Mouse (Mus musculus) heart, adult 2 months (tissue): Measurements from ENCODE around the gene Wnt1. TPM values are rescaled to one million over a fixed set of nuclear protein-coding genes. Genes with fewer than 3 reads are reported as not detected.
"Not testable (repeated sequence)": the region's sequence is repeated elsewhere in the genome, so short reads cannot be mapped to it uniquely, and the experiment has no call there.

ENCODE experiments used
- DNase-seq, 2 experiments: peaks; one replicate each; pipeline ENCODE4 v3.0.0; 2021
- H3K27ac ChIP-seq: fragments of 200-600 bp; 2 replicates; pipeline ENCODE4 v1.8.1; 2022
- H3K27me3 ChIP-seq: fragments of 200-500 bp; 2 replicates; pipeline ENCODE4 v1.6.1; 2012; ENCODE audit warnings: mild to moderate bottlenecking, low read length, inconsistent platforms, mixed read lengths; ENCODE audit not compliant: control insufficient read depth, insufficient read depth
- H3K36me3 ChIP-seq: fragments of 200-500 bp; 2 replicates; pipeline ENCODE4 v1.6.1; 2012; ENCODE audit warnings: low read length, inconsistent platforms; ENCODE audit not compliant: control insufficient read depth, insufficient read depth
- H3K4me1 ChIP-seq: fragments of 200-500 bp; 2 replicates; pipeline ENCODE4 v1.6.1; 2011; ENCODE audit warnings: low read length; ENCODE audit not compliant: control insufficient read depth, insufficient read depth
- H3K4me3 ChIP-seq: fragments of 200-600 bp; 2 replicates; pipeline ENCODE4 v1.8.1; 2022
- H3K79me2 ChIP-seq: fragments of 200-500 bp; replicated peaks from 2 replicates; pipeline ENCODE4 v1.6.1; 2012; ENCODE audit warnings: mild to moderate bottlenecking, inconsistent platforms, low read length, moderate library complexity, mixed read lengths; ENCODE audit not compliant: control insufficient read depth, insufficient read depth
- H3K9ac ChIP-seq: fragments of 200-500 bp; 2 replicates; pipeline ENCODE4 v1.6.1; 2012; ENCODE audit warnings: low read depth, mild to moderate bottlenecking, control low read depth, inconsistent platforms, low read length, mixed read lengths
- CTCF ChIP-seq: fragments of 200-600 bp; IDR thresholded peaks from 2 replicates; pipeline ENCODE4 v1.8.1; 2022; ENCODE audit warnings: antibody characterized with exemption, mild to moderate bottlenecking, moderate library complexity
- EP300 ChIP-seq: fragments of 200-500 bp; IDR thresholded peaks from 2 replicates; pipeline ENCODE4 v1.6.1; 2011; ENCODE audit warnings: low read depth, low read length, control low read depth; ENCODE audit not compliant: insufficient read depth
- POLR2A ChIP-seq: fragments of 200-500 bp; IDR thresholded peaks from 2 replicates; pipeline ENCODE4 v1.6.1; 2011; ENCODE audit warnings: mild to moderate bottlenecking, low read depth, low read length, control low read depth; ENCODE audit not compliant: insufficient read depth
- WGBS: fragments of 180-500 bp; shearing (Covaris S2); methylation state at CpG from one replicate; pipeline ENCODE4 v1.1.7; 2018; 5-methylcytosine and 5-hydroxymethylcytosine counted together
- intact Hi-C: fragments of 180-260 bp; cut with DNase I; formaldehyde crosslinking; loops from one replicate; pipeline ENCODE4 v1.15.1; 2025
- long read RNA-seq: library from polyadenylated mRNA; stranded (forward); transcript quantifications from one replicate; pipeline ENCODE4 v2.0.0, GENCODE M21; 2021
- polyA plus RNA-seq: library from polyadenylated mRNA; depleted of rRNA; stranded (reverse); fragments of >200 nt; gene quantifications from 2 replicates; pipeline ENCODE4 v1.2.3, GENCODE M21; 2012; rRNA removed
- total RNA-seq, 2 experiments: library from RNA; stranded (reverse); gene quantifications; 2 replicates each; pipeline ENCODE4 v1.2.3; 2021

Gene Wnt1
- total RNA-seq: not detected
- polyA plus RNA-seq: not detected in 2 replicates
- long read RNA-seq: 0 reads

DNA sequence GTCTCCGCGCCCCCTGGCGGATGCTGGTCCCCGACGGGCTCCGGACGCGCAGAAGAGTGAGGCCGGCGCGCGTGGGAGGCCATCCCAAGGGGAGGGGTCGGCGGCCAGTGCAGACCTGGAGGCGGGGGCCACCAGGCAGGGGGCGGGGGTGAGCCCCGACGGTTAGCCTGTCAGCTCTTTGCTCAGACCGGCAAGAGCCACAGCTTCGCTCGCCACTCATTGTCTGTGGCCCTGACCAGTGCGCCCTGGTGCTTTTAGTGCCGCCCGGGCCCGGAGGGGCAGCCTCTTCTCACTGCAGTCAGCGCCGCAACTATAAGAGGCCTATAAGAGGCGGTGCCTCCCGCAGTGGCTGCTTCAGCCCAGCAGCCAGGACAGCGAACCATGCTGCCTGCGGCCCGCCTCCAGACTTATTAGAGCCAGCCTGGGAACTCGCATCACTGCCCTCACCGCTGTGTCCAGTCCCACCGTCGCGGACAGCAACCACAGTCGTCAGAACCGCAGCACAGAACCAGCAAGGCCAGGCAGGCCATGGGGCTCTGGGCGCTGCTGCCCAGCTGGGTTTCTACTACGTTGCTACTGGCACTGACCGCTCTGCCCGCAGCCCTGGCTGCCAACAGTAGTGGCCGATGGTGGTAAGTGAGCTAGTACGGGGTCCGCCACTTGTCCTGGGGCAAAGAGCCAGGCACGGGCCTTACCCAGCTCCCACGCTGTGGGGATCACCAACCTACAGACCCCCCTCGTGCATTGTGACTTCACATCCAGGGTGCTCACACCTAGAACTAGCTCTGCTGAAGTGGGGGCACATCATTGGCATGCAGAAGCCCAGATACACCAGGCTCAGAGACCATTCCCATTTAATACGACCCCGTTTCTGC lies at the start of gene Wnt1:
Wnt1 (plus strand) TSS at position 197 of the 875 bp plus-strand sequence.
- Histone ChIP-seq H3K36me3 (no peaks in the 10 kb centered on the region), H3K9ac (no peak within 1 kb of the TSS), H3K79me2 (no peaks in the 10 kb centered on the region), H3K4me1 (peaks cover 8% of the 10 kb centered on the region), H3K27me3 (peaks cover 35% of the 10 kb centered on the region), H3K4me3 (no peak within 1 kb of the TSS), H3K27ac (no peak within 1 kb of the TSS)
- intact Hi-C loops: no loop called here
- WGBS: 6% methylated on average over 49 of the region's 51 CpGs
- TF ChIP-seq EP300 (no peak), POLR2A (no peak), CTCF (peak; percentile 79)
- DNase-seq: peak in 1 of 2 experiments; percentile 73

DNA sequence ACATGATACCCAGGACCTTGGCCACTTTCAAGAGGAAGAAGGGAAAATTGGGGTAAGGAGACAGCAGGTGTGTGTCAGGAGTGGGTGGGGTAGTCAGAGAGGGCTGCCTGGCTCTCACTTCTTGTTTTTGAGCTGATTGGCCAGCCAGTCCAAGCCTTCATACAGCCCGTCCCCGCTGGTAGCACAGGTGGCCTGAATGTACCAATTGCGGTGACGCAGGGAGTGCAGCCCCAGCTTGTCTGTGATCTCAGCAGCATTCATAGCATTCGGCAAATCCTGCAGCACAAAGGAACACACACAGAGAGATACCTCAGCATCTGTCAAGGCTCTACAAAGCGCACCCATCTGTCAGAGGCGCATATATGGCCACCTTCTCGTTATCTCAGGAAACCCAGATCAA lies 49.4 kb upstream of the Wnt1 start:
- Histone ChIP-seq H3K4me3 (no peak overlapping the region), H3K4me1 (no peaks in the 10 kb centered on the region; the same call in 1 of the 2 replicates), H3K27ac (no peak overlapping the region), H3K9ac (no peak overlapping the region), H3K36me3 (no peaks in the 10 kb centered on the region), H3K27me3 (no peaks in the 10 kb centered on the region), H3K79me2 (no peaks in the 10 kb centered on the region)
- intact Hi-C loops: no loop called here
- no peak for DNase-seq
- TF ChIP-seq CTCF: no peak
- TF ChIP-seq EP300: no peak
- TF ChIP-seq POLR2A: no peak
- 95% methylated on average over 8 of the region's 8 CpGs for WGBS

DNA sequence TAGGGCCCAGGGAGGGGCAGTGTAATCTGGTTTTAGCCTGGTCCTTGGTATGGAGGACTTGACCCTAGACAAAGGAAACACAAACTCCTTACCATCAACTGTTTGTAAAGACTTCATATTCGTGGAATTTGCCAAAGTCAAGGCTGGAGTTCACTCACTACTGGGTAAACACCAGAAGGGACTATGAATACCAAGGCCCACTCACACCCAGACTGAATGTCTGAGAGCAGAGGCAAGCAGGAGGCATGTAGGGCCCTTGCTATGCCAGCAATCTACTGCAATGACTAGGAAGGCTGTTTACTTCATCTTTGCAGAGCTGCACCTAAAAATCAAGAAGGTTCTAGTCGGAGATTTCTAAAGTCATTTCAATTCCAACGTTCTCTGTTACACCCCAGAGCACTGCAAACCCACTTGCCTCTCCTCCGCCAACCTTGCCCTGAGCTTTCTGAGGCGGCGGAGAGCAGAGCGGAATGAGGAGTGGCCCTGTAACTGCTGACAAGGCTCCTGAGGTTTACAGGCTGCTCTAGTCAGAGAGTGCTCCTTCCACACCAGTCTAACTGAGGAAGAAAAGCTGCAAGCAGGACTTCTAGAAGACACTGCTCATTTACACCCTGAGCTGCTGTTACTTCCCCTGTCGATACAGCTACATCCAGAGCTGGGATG lies 46.8 kb upstream of the Wnt1 start:
- intact Hi-C loops: no loop called here
- no peak for DNase-seq
- H3K27ac ChIP-seq: no peak overlapping the region
- peaks cover 3% of the 10 kb centered on the region; the same call in 1 of the 2 replicates for H3K4me1 ChIP-seq
- H3K27me3 ChIP-seq: no peaks in the 10 kb centered on the region
- H3K36me3 ChIP-seq: no peaks in the 10 kb centered on the region
- WGBS: 88% methylated on average over 8 of the region's 8 CpGs
- no peak for TF ChIP-seq CTCF
- TF ChIP-seq POLR2A: no peak
- no peak for TF ChIP-seq EP300
- H3K4me3 ChIP-seq: no peak overlapping the region
- H3K9ac ChIP-seq: no peak overlapping the region
- no peaks in the 10 kb centered on the region for H3K79me2 ChIP-seq

DNA sequence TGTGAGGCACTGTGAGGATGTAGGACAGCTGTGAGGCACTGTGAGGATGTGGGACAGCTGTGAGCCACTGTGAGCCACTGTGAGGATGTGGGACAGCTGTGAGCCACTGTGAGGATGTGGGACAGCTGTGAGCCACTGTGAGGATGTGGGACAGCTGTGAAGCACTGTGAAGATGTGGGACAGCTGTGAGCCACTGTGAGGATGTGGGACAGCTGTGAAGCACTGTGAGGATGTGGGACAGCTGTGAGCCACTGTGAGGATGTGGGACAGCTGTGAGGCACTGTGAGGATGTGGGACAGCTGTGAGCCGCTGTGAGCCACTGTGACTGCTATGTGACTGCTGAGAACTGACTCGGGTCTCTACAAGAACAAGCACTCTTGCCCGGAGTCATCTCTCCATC lies 45.8 kb upstream of the Wnt1 start:
- H3K4me3 ChIP-seq, H3K36me3 ChIP-seq, H3K79me2 ChIP-seq, H3K27me3 ChIP-seq, H3K4me1 ChIP-seq, intact Hi-C loops, H3K27ac ChIP-seq, H3K9ac ChIP-seq: not testable (repeated sequence)
- TF ChIP-seq EP300: 0 out of 2 replicates have a peak, but pooled peaks have one; percentile 34
- peak in 1 of 2 experiments; percentile 14 for DNase-seq
- WGBS: 76% methylated on average over 3 of the region's 3 CpGs

DNA sequence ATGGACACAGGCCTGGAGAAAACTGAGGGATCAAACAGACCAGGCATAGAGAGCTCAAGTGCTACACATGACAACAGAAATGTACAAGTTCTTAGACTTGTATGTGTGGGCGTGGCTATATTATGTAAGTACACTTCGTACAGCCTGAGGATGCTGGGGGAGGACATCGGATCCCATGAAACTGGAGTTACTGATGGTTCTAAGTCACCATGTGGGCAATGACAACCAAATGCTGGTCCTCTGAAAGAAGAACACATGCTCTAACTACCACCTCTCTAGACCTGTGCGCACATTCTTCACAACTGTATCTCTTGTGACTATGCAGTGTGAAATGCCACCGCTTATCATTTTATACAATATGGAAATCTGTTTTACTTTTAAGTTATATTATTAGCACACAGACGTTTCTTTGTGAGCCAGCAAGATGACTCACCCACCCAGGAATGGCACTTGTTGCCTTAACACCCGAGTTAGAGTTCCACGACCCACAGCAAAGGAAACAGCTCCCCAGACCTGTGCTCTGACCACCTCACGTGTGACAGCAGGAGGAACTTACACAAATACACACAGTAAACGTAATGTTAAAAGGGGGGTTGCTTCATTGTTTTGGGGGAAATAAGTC lies 43.2 kb upstream of the Wnt1 start:
- no peak overlapping the region for H3K9ac ChIP-seq
- no peak overlapping the region for H3K4me3 ChIP-seq

DNA sequence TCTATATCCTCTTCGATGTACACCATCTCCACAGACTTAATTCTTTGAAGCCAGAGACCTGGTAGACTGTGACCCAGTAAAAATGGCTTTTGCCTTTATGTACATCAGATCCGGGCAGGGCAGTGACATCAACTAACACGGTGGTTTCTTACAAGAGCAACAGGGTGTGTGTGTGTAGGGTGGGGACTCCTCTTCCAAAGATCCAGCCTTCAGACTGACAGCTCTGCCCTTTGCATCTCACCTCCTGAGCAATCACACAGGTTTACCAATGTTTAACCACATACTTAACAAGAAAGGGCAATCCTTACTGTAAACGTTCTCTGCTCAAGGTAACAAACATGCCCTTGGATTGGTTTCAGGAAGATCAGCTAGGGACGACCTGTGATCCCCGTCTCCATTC lies 42.4 kb upstream of the Wnt1 start:
- peaks cover 2% of the 10 kb centered on the region; the same call in 1 of the 2 replicates for H3K79me2 ChIP-seq
- intact Hi-C loops: no loop called here
- 90% methylated on average over 6 of the region's 6 CpGs for WGBS
- DNase-seq: no peak
- H3K4me3 ChIP-seq: no peak overlapping the region
- no peak overlapping the region for H3K27ac ChIP-seq
- peaks cover 3% of the 10 kb centered on the region; the same call in 1 of the 2 replicates for H3K4me1 ChIP-seq
- no peak overlapping the region for H3K9ac ChIP-seq
- no peaks in the 10 kb centered on the region for H3K27me3 ChIP-seq
- TF ChIP-seq EP300 (no peak), CTCF (no peak), POLR2A (no peak)
- no peaks in the 10 kb centered on the region for H3K36me3 ChIP-seq

More for the DNA sequence above, 43.2 kb upstream of the Wnt1 start:
- Histone ChIP-seq H3K27me3 (no peaks in the 10 kb centered on the region), H3K79me2 (peaks cover 2% of the 10 kb centered on the region; the same call in 1 of the 2 replicates), H3K36me3 (no peaks in the 10 kb centered on the region), H3K4me1 (peaks cover 3% of the 10 kb centered on the region; the same call in 1 of the 2 replicates), H3K27ac (no peak overlapping the region)
- WGBS: 65% methylated on average over 10 of the region's 10 CpGs
- no peak for DNase-seq
- no peak for TF ChIP-seq CTCF
- TF ChIP-seq EP300: no peak
- no peak for TF ChIP-seq POLR2A
- intact Hi-C loops: no loop called here
